ENCODE assay signal across 12 mouse cellular contexts in genomic region chr12:56905652-56906305, GRCm38 (mm10).
A peak's percentile ranks its signal among the peaks of the same experiment; 100 is the strongest.
DNase-seq lines count a peak whose midpoint lies in the region; ATAC-seq and TF ChIP-seq lines count a peak whose summit lies in the region.
"Had no signal": no experiment of that assay in that cellular context is flagged by ENCODE, and none has a peak within 500 bp of the region (broad histone marks: within the 10 kb centered on the region; RNA-seq: fewer than 3 reads in every experiment).

No protein-coding gene starts in this region.

- POLR2A ChIA-PET in Patski (lab: Charles Lee), result no interaction called here

- no peaks in the 10 kb centered on the region for H3K9me3 ChIP-seq in embryonic facial prominence, embryonic 11.5 days (replicated peaks; ENCODE audit: control insufficient read depth, low read length)
- H3K9me3 ChIP-seq in embryonic facial prominence, embryonic 10.5 days, result no peaks in the 10 kb centered on the region
- H3K9me3 ChIP-seq in limb, embryonic 12.5 days, result no peaks in the 10 kb centered on the region
- no peaks in the 10 kb centered on the region for H3K9me3 ChIP-seq in midbrain, embryonic 15.5 days
- no peaks in the 10 kb centered on the region for H3K9me3 ChIP-seq in midbrain, embryonic 13.5 days

- no peak overlapping the region for H3K27ac ChIP-seq in embryonic facial prominence, embryonic 11.5 days (replicated peaks; ENCODE audit: low read depth, low read length)
- no peak overlapping the region for H3K27ac ChIP-seq in embryonic facial prominence, embryonic 10.5 days (replicated peaks)
- peak overlapping the region; percentile 73 for H3K27ac ChIP-seq in limb, embryonic 12.5 days
- H3K27ac ChIP-seq in midbrain, embryonic 15.5 days, result no peak overlapping the region
- H3K27ac ChIP-seq in midbrain, embryonic 13.5 days, result no peak overlapping the region

- no peak overlapping the region for H3K9ac ChIP-seq in embryonic facial prominence, embryonic 11.5 days (replicated peaks; ENCODE audit: low read length)
- H3K9ac ChIP-seq in limb, embryonic 12.5 days (replicated peaks), result no peak overlapping the region
- H3K9ac ChIP-seq in midbrain, embryonic 15.5 days, result no peak overlapping the region
- no peak overlapping the region for H3K9ac ChIP-seq in midbrain, embryonic 13.5 days (replicated peaks)

- TF ChIP-seq CTCF in Patski (IDR thresholded peaks at IDR 0.05), result no peak

- DNase-seq in embryonic facial prominence, embryonic 11.5 days (ENCODE audit: low spot score), result peak; percentile 11
- DNase-seq in embryonic facial prominence, embryonic 10.5 days (ENCODE audit: low spot score), result no peak
- DNase-seq in Patski (ENCODE audit: low read depth, low spot score), result peak; percentile 73
- peak; percentile 84 for DNase-seq in kidney, adult 9 months
- no peak for DNase-seq in frontal cortex, postnatal 10 days (ENCODE audit: low spot score in 2 of 2)
- DNase-seq: adrenal gland, postnatal 25 days; heart, adult 11 months; heart, postnatal 10 days; lung, adult 2 months had no signal

- no peaks in the 10 kb centered on the region for H3K4me1 ChIP-seq in embryonic facial prominence, embryonic 11.5 days (ENCODE audit: control insufficient read depth, insufficient read depth, low read length)
- peaks cover 8% of the 10 kb centered on the region; the same call in 1 of the 2 replicates for H3K4me1 ChIP-seq in embryonic facial prominence, embryonic 10.5 days
- H3K4me1 ChIP-seq in limb, embryonic 12.5 days (replicated peaks), result peaks cover 18% of the 10 kb centered on the region
- no peaks in the 10 kb centered on the region for H3K4me1 ChIP-seq in midbrain, embryonic 15.5 days
- no peaks in the 10 kb centered on the region for H3K4me1 ChIP-seq in midbrain, embryonic 13.5 days (replicated peaks)

- no peak overlapping the region for H3K4me3 ChIP-seq in embryonic facial prominence, embryonic 11.5 days (ENCODE audit: low read depth, low read length)
- no peak overlapping the region for H3K4me3 ChIP-seq in embryonic facial prominence, embryonic 10.5 days
- 0 out of 2 replicates have a peak overlapping the region, but pooled peaks have one; percentile 11 for H3K4me3 ChIP-seq in limb, embryonic 12.5 days (replicated peaks)
- H3K4me3 ChIP-seq in midbrain, embryonic 15.5 days, result no peak overlapping the region
- H3K4me3 ChIP-seq in midbrain, embryonic 13.5 days (replicated peaks), result no peak overlapping the region

- no peaks in the 10 kb centered on the region for H3K36me3 ChIP-seq in embryonic facial prominence, embryonic 11.5 days (replicated peaks; ENCODE audit: control insufficient read depth, insufficient read depth, low read depth, low read length)
- H3K36me3 ChIP-seq in embryonic facial prominence, embryonic 10.5 days (replicated peaks), result no peaks in the 10 kb centered on the region
- H3K36me3 ChIP-seq in limb, embryonic 12.5 days, result no peaks in the 10 kb centered on the region
- H3K36me3 ChIP-seq in midbrain, embryonic 15.5 days (replicated peaks), result no peaks in the 10 kb centered on the region
- H3K36me3 ChIP-seq in midbrain, embryonic 13.5 days, result no peaks in the 10 kb centered on the region

- ATAC-seq in embryonic facial prominence, embryonic 11.5 days (replicated peaks; ENCODE audit: insufficient number of reproducible peaks, low FRiP score, low TSS enrichment, low read depth), result no peak
- peak; percentile 78 for ATAC-seq in Patski
- ATAC-seq in limb, embryonic 12.5 days (ENCODE audit: insufficient number of reproducible peaks, insufficient read depth, low FRiP score, low TSS enrichment, low read depth), result no peak
- no peak for ATAC-seq in midbrain, embryonic 15.5 days (replicated peaks)
- no peak for ATAC-seq in midbrain, embryonic 13.5 days

- H3K4me2 ChIP-seq in embryonic facial prominence, embryonic 11.5 days (ENCODE audit: low read depth, low read length), result no peak overlapping the region
- peak overlapping the region; percentile 40 for H3K4me2 ChIP-seq in limb, embryonic 12.5 days
- H3K4me2 ChIP-seq in midbrain, embryonic 15.5 days, result no peak overlapping the region
- no peak overlapping the region for H3K4me2 ChIP-seq in midbrain, embryonic 13.5 days (replicated peaks)

- in situ Hi-C loops in Patski (cut with MboI; ENCODE audit: low pct_unique_long_range_greater_than_20kb), result loop anchor here (10.0 kb wide), 1 partner anchor 211 kb away; the partner anchor contains the start of gene Pax9

- CTCF ChIA-PET in Patski (lab: Charles Lee), result interaction anchor here (1.1 kb wide), 1 partner anchor 12 kb away, joined by 3 read pairs; no protein-coding TSS in a partner anchor

- no peaks in the 10 kb centered on the region for H3K27me3 ChIP-seq in embryonic facial prominence, embryonic 11.5 days (ENCODE audit: control insufficient read depth, insufficient read depth, low read length)
- H3K27me3 ChIP-seq in embryonic facial prominence, embryonic 10.5 days (replicated peaks; ENCODE audit: low read depth, poor library complexity, severe bottlenecking), result no peaks in the 10 kb centered on the region
- no peaks in the 10 kb centered on the region for H3K27me3 ChIP-seq in Patski
- H3K27me3 ChIP-seq in limb, embryonic 12.5 days, result peaks cover 11% of the 10 kb centered on the region; the same call in 1 of the 2 replicates
- no peaks in the 10 kb centered on the region for H3K27me3 ChIP-seq in midbrain, embryonic 15.5 days (replicated peaks)
- no peaks in the 10 kb centered on the region for H3K27me3 ChIP-seq in midbrain, embryonic 13.5 days

- 38% methylated on average over 9 of the region's 9 CpGs for WGBS in embryonic facial prominence, embryonic 11.5 days
- 45% methylated on average over 9 of the region's 9 CpGs for WGBS in embryonic facial prominence, embryonic 10.5 days
- 29% methylated on average over 9 of the region's 9 CpGs for WGBS in limb, embryonic 12.5 days
- WGBS in midbrain, embryonic 15.5 days, result 46% methylated on average over 9 of the region's 9 CpGs
- 45% methylated on average over 9 of the region's 9 CpGs for WGBS in midbrain, embryonic 13.5 days

Comparison
In these comparisons a context has a peak if more than half of its experiments do, and no peak if none do; other contexts are left out.
1. DNase-seq: peak in embryonic facial prominence, embryonic 11.5 days (single experiment), Patski (single experiment) and kidney, adult 9 months (single experiment); none in embryonic facial prominence, embryonic 10.5 days (single experiment) and frontal cortex, postnatal 10 days (0 of 2).